Mouse (Mus musculus): ENCODE measurements around the gene Il17ra.

- no peak for TF ChIP-seq CTCF (conservative IDR thresholded peaks at IDR 0.05; ENCODE audit: low read length)
- TF ChIP-seq NANOG (IDR thresholded peaks at IDR 0.05; ENCODE audit: borderline replicate concordance, low read length) = no peak
Measured at GRCm38 (mm10) chr6:120532594-120532993, 69.5 kb downstream of the Il17ra start.
